Comparison of ENCODE assay signal across 8 mouse cellular contexts in genomic region chr19:57724920-57725319, GRCm38 (mm10).
DNase-seq lines count a peak whose midpoint lies in the region; ATAC-seq and TF ChIP-seq lines count a peak whose summit lies in the region.

No protein-coding gene starts in this region.

- TF ChIP-seq CTCF in CH12.LX (conservative IDR thresholded peaks at IDR 0.05 in 1 of 2, IDR thresholded peaks at IDR 0.05 in 1 of 2; ENCODE audit: low read depth in 2 of 2, low read length in 2 of 2), result peak; percentile 58 to 75
- peak; percentile 91 for TF ChIP-seq CTCF in bone marrow, adult 2 months (IDR thresholded peaks at IDR 0.05; ENCODE audit: control insufficient read depth, insufficient read depth, low read length)

- H3K27ac ChIP-seq in hindbrain, embryonic 10.5 days, result no peak overlapping the region
- no peak overlapping the region for H3K27ac ChIP-seq in hindbrain, embryonic 16.5 days (ENCODE audit: low read depth, low read length)
- H3K27ac ChIP-seq in CH12.LX (ENCODE audit: insufficient read depth, low read depth), result no peak overlapping the region
- no peak overlapping the region for H3K27ac ChIP-seq in bone marrow, adult 2 months (ENCODE audit: control insufficient read depth, insufficient read depth, low read depth, low read length, poor library complexity)
- no peak overlapping the region for H3K27ac ChIP-seq in forebrain, embryonic 11.5 days (ENCODE audit: low read depth, low read length)

- dilution Hi-C loops in CH12.LX (cut with MboI; ENCODE audit: extremely low pct_ligation_motif_present, extremely low pct_unique_long_range_greater_than_20kb, low sequenced_read_pairs), result no loop called here

- TF ChIP-seq RAD21 in CH12.LX (IDR thresholded peaks at IDR 0.05; ENCODE audit: low read depth, low read length), result peak; percentile 46

- no peak overlapping the region for H3K4me3 ChIP-seq in hindbrain, embryonic 10.5 days
- H3K4me3 ChIP-seq in hindbrain, embryonic 16.5 days (ENCODE audit: low read length), result no peak overlapping the region
- no peak overlapping the region for H3K4me3 ChIP-seq in CH12.LX (replicated peaks in 1 of 3; ENCODE audit: low read depth in 2 of 3, low read length in 2 of 3, poor library complexity in 1 of 3)
- no peak overlapping the region for H3K4me3 ChIP-seq in bone marrow, adult 2 months (replicated peaks; ENCODE audit: control insufficient read depth, low read depth, low read length)
- no peak overlapping the region for H3K4me3 ChIP-seq in forebrain, embryonic 11.5 days (ENCODE audit: low read depth, low read length)

- H3K27me3 ChIP-seq in hindbrain, embryonic 10.5 days (ENCODE audit: insufficient read depth, poor library complexity, severe bottlenecking), result no peaks in the 10 kb centered on the region
- H3K27me3 ChIP-seq in hindbrain, embryonic 16.5 days (replicated peaks; ENCODE audit: control insufficient read depth, insufficient read depth, low read length), result no peaks in the 10 kb centered on the region
- no peaks in the 10 kb centered on the region for H3K27me3 ChIP-seq in CH12.LX (replicated peaks)
- H3K27me3 ChIP-seq in forebrain, embryonic 11.5 days (ENCODE audit: control insufficient read depth, insufficient read depth, low read length), result no peaks in the 10 kb centered on the region

- no peaks in the 10 kb centered on the region for H3K4me1 ChIP-seq in hindbrain, embryonic 10.5 days (replicated peaks)
- H3K4me1 ChIP-seq in hindbrain, embryonic 16.5 days (ENCODE audit: control insufficient read depth, insufficient read depth, low read depth, low read length), result no peaks in the 10 kb centered on the region
- H3K4me1 ChIP-seq in CH12.LX (ENCODE audit: control insufficient read depth in 1 of 2, insufficient read depth in 2 of 2), result no peaks in the 10 kb centered on the region
- no peaks in the 10 kb centered on the region for H3K4me1 ChIP-seq in bone marrow, adult 2 months (ENCODE audit: control insufficient read depth, insufficient read depth, low read length)
- H3K4me1 ChIP-seq in forebrain, embryonic 11.5 days (replicated peaks; ENCODE audit: control insufficient read depth, insufficient read depth, low read length), result no peaks in the 10 kb centered on the region

- in situ Hi-C loops in CH12.LX (cut with MboI; ENCODE audit: low pct_ligation_motif_present, low pct_unique_long_range_greater_than_20kb, low sequenced_read_pairs), result no loop called here

- H3K79me2 ChIP-seq in CH12.LX (replicated peaks; ENCODE audit: control insufficient read depth, extremely low read depth, insufficient read depth, poor library complexity, severe bottlenecking), result no peaks in the 10 kb centered on the region

- no peak overlapping the region for H3K4me2 ChIP-seq in hindbrain, embryonic 16.5 days (ENCODE audit: low read length)
- no peak overlapping the region for H3K4me2 ChIP-seq in CH12.LX (ENCODE audit: insufficient read depth, low read depth, poor library complexity, severe bottlenecking)
- H3K4me2 ChIP-seq in forebrain, embryonic 11.5 days (ENCODE audit: low read depth, low read length, severe bottlenecking), result no peak overlapping the region

- no peak overlapping the region for H3K9ac ChIP-seq in hindbrain, embryonic 16.5 days (ENCODE audit: low read depth, low read length)
- no peak overlapping the region for H3K9ac ChIP-seq in CH12.LX (ENCODE audit: insufficient read depth, low read depth)
- H3K9ac ChIP-seq in forebrain, embryonic 11.5 days (ENCODE audit: low read length), result no peak overlapping the region

- 87% methylated on average over 6 of the region's 6 CpGs for WGBS in hindbrain, embryonic 10.5 days
- WGBS in hindbrain, embryonic 16.5 days, result 83% methylated on average over 6 of the region's 6 CpGs
- WGBS in bone marrow, adult 2 months, result 65% methylated on average over 6 of the region's 6 CpGs
- 84% methylated on average over 6 of the region's 6 CpGs for WGBS in forebrain, embryonic 11.5 days

- peak; percentile 12 for DNase-seq in hindbrain, embryonic 10.5 days (ENCODE audit: low spot score)
- DNase-seq in CH12.LX (ENCODE audit: extremely low read depth), result peak; percentile 58
- DNase-seq in lung, postnatal 4 days, result peak; percentile 51 to 64
- peak; percentile 14 to 19 for DNase-seq in thymus, adult 18-20 months
- no peak for DNase-seq in forebrain, embryonic 11.5 days (ENCODE audit: low spot score)

- TF ChIP-seq POLR2A in CH12.LX (IDR thresholded peaks at IDR 0.05; ENCODE audit: low read depth, low read length), result no peak
- no peak for TF ChIP-seq POLR2A in bone marrow, adult 2 months (IDR thresholded peaks at IDR 0.05; ENCODE audit: borderline replicate concordance, control insufficient read depth, low read depth, low read length)

- ATAC-seq in hindbrain, embryonic 16.5 days, result no peak
- ATAC-seq in hematopoietic stem cell, adult 5-6 weeks (replicated peaks in 1 of 2; ENCODE audit: insufficient read depth in 1 of 2, low FRiP score in 2 of 2, low TSS enrichment in 1 of 2, low read depth in 1 of 2, poor library complexity in 2 of 2, severe bottlenecking in 2 of 2), result peak; percentile 89 to 91
- ATAC-seq in forebrain, embryonic 11.5 days (replicated peaks; ENCODE audit: low FRiP score), result no peak

- peaks cover 12% of the 10 kb centered on the region for H3K36me3 ChIP-seq in hindbrain, embryonic 10.5 days
- no peaks in the 10 kb centered on the region for H3K36me3 ChIP-seq in hindbrain, embryonic 16.5 days (ENCODE audit: control insufficient read depth, insufficient read depth, low read length)
- H3K36me3 ChIP-seq in CH12.LX (replicated peaks in 1 of 2; ENCODE audit: control insufficient read depth in 1 of 2, insufficient read depth in 1 of 2, low read length in 1 of 2), result no peaks in the 10 kb centered on the region
- no peaks in the 10 kb centered on the region for H3K36me3 ChIP-seq in forebrain, embryonic 11.5 days (ENCODE audit: control insufficient read depth, insufficient read depth, low read length)

- H3K9me3 ChIP-seq in hindbrain, embryonic 10.5 days, result no peaks in the 10 kb centered on the region
- no peaks in the 10 kb centered on the region for H3K9me3 ChIP-seq in hindbrain, embryonic 16.5 days (ENCODE audit: control insufficient read depth, low read length)
- H3K9me3 ChIP-seq in CH12.LX (replicated peaks; ENCODE audit: low read length), result no peaks in the 10 kb centered on the region
- H3K9me3 ChIP-seq in forebrain, embryonic 11.5 days (ENCODE audit: control insufficient read depth, low read length), result no peaks in the 10 kb centered on the region

- TF ChIP-seq EP300 in CH12.LX (IDR thresholded peaks at IDR 0.05; ENCODE audit: low read length), result no peak

TF ChIP-seq in CH12.LX, 34 proteins besides CTCF, POLR2A, EP300 and RAD21:
- TF ChIP-seq SMC3 (IDR thresholded peaks at IDR 0.05; ENCODE audit: low read depth, low read length), result peak; percentile 44
- TF ChIP-seq NRF1 (IDR thresholded peaks at IDR 0.05; ENCODE audit: low read depth, low read length), result no peak

Comparison
In these comparisons a context has a peak if more than half of its experiments do, and no peak if none do; other contexts are left out.
1. ATAC-seq: peak in hematopoietic stem cell, adult 5-6 weeks (2 of 2); none in hindbrain, embryonic 16.5 days (single experiment) and forebrain, embryonic 11.5 days (single experiment).